Mouse (Mus musculus): ENCODE measurements around the gene Ncln. TPM values are rescaled to one million over a fixed set of nuclear protein-coding genes. Genes with fewer than 3 reads are reported as not detected.

The Ncln gene
- polyA plus RNA-seq, 1 experiment: 152 TPM

DNA sequence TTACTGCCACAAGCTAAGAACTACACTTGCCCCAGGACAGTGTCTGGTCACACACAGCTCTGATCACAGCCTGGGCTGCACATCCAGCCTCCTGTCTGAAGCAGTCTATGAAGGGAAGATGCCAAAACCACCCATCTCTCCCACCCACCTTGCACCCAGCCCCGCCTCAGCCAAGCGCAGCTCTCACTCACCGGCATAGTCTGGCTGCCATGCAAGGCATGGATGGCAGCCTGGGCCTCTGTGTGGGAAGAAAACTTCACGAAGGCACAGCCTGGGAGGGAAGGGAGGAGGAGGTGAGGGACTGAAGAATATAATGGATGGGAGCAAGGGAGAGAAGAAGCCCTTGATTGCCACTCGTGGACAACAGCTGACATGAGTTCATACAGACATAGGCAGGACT, 26.9 kb downstream of the Ncln start:
- TF ChIP-seq POLR2A (IDR thresholded peaks at IDR 0.05; ENCODE audit: borderline replicate concordance, extremely low read depth, insufficient read depth, insufficient read length, poor library complexity, severe bottlenecking) (no peak), CTCF (IDR thresholded peaks at IDR 0.05; ENCODE audit: borderline replicate concordance, extremely low read depth, insufficient read depth, insufficient read length) (no peak)
- DNase-seq (ENCODE audit: low read depth): no peak

DNA sequence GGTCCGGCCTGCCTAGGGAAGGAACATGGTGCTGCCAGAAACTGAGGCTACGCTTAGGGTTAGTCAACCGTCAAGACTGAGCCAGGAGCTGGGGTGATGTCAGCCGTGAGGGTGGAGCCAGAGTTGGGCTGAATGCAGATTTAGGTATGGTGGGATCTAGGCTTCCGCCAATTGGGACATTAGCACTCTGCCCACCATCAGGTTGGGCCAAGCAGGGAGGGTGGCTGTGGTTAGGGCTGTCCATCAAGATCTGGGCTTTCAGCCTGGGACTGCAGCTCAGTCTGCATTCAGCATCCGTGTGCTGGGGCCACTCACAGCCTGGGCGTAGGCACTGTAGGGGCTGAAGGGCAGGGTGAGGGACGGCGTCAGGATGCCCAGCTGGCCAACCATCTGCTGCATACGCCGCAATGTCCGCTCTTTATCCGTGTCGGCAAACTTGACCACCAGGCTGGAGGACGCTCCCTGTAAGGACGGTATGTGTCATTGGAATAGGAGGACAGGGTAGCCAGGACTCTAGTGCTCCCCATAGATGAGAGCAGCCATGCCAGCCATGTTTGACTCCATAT, 28.4 kb downstream of the Ncln start:
- TF ChIP-seq POLR2A (IDR thresholded peaks at IDR 0.05; ENCODE audit: borderline replicate concordance, extremely low read depth, insufficient read depth, insufficient read length, poor library complexity, severe bottlenecking) (no peak), CTCF (IDR thresholded peaks at IDR 0.05; ENCODE audit: borderline replicate concordance, extremely low read depth, insufficient read depth, insufficient read length) (no peak)
- DNase-seq (ENCODE audit: low read depth): no peak

DNA sequence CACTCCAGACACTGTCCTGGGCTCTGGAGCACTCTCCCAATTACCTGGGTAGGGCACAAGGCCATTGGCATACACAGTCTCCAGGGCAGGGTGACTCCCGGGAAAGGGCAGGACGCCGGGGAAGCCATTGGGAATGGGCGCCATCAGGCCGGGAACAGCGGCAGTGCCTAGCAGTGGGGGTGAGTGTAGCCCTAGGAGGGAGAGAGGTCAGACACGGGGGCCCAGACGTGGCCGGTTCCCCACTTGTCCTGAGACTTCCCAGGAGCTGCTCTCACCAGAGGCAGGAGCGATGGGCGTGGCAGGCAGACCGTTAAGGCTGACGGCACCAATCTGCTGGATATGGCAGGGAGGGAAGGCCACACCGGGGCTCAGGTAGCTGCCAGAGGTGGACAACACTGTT, 29.3 kb downstream of the Ncln start:
- no peak for TF ChIP-seq POLR2A (IDR thresholded peaks at IDR 0.05; ENCODE audit: borderline replicate concordance, extremely low read depth, insufficient read depth, insufficient read length, poor library complexity, severe bottlenecking)
- TF ChIP-seq CTCF (IDR thresholded peaks at IDR 0.05; ENCODE audit: borderline replicate concordance, extremely low read depth, insufficient read depth, insufficient read length): no peak
- no peak for DNase-seq (ENCODE audit: low read depth)

DNA sequence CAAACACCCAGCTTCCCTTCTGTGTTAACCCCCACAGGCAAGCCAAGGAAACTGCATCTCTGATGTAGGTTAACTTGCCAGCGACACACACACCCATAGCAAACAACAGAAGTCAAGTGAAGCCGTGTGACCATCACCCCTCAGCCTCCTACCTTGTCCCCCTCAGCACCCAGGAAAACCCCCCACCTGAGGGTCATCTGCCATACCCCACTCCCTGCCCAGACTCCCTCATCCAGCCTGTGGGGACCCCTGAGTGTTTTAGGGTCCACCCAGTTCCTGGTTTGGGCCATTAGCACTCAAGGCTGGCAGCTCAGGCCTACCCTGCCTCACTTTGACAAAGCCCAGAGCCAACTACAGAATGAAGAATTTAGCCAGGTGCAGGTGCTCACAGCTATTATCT, 30.1 kb downstream of the Ncln start:
- TF ChIP-seq CTCF (IDR thresholded peaks at IDR 0.05; ENCODE audit: borderline replicate concordance, extremely low read depth, insufficient read depth, insufficient read length) (no peak), POLR2A (IDR thresholded peaks at IDR 0.05; ENCODE audit: borderline replicate concordance, extremely low read depth, insufficient read depth, insufficient read length, poor library complexity, severe bottlenecking) (no peak)
- no peak for DNase-seq (ENCODE audit: low read depth)

DNA sequence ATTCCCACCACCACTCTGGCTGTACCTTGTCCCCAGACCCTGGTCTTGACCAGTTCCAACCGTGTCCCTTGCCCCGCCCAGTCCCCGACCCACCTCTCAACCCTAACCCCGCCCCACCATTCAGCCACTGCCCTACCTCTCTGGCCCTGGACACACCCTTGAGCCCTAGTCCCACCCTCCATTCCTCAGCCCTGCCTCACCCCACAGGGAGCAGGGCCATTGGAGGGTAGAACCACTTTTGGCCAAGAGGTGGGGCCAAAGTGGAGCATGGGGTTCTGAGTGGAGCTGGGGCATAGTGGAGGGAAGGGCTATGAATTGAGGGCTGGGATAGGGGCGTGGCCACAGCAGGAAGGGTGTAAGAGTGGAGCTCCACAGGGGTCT, 30.9 kb downstream of the Ncln start:
- DNase-seq (ENCODE audit: low read depth): no peak
- TF ChIP-seq CTCF (IDR thresholded peaks at IDR 0.05; ENCODE audit: borderline replicate concordance, extremely low read depth, insufficient read depth, insufficient read length): no peak
- no peak for TF ChIP-seq POLR2A (IDR thresholded peaks at IDR 0.05; ENCODE audit: borderline replicate concordance, extremely low read depth, insufficient read depth, insufficient read length, poor library complexity, severe bottlenecking)

DNA sequence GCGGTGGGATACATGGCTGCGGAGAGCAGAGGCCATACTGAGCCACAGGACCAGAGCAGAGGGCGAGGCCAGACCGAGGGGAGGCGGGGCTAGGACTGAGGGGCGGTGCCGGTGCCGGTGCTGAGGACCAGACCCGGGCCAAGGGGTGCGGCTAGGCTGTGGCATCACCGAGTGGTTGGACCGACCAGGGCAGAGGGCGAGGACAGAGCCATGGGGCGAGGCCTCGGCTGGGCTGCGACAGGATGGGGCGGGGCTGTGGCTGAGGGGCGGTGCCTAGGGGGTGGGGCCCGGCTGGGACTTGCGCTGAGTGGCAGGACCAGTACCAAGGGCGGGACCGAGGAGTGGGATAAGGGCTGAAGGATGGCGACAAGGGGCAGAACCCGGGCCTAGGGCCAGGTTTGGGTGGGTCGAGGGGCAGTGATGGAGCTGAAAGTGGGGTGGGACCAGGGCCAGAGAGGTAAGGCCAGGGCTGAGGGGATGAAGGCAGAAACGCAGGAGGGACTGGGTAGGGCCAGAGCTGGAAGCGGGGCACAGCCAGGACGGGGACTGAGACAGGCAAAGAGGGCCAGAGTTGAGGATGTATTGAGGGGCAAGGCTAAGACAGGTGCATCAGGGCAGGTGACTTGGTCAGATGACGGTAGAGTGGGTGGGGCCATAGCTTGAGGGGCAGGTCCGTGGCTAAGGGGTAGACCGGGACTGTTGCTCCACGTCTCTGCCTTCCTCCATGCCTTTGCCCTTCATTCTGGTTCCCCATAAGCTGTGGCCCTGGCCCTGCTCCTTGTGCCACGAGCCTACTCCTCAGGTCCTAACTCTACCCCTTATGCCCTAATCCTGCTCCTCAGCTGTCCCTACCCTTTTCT, 31.6 kb downstream of the Ncln start:
- TF ChIP-seq POLR2A (IDR thresholded peaks at IDR 0.05; ENCODE audit: borderline replicate concordance, extremely low read depth, insufficient read depth, insufficient read length, poor library complexity, severe bottlenecking): no peak
- TF ChIP-seq CTCF (IDR thresholded peaks at IDR 0.05; ENCODE audit: borderline replicate concordance, extremely low read depth, insufficient read depth, insufficient read length): no peak
- DNase-seq (ENCODE audit: low read depth): peak; percentile 73

DNA sequence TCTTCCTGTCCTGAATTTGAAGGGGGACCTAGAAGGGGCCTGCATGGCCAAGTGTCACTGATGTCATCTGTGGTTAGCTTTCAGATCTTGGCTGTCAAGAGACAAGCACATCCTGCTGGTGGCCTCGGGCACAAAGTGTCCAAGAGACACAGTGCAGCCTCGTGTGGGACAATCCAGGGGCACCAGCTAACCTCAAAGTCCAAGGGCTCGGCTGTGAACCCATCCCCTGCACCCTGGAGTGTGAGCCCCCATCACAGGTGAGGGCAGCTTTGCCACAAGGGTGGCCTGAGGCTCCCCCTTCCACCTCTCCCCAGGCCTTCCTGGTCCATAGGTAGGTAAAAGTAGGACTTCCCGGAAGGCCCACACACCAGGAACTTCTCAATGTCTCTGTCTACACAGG, 32.7 kb downstream of the Ncln start:
- DNase-seq (ENCODE audit: low read depth): no peak
- TF ChIP-seq POLR2A (IDR thresholded peaks at IDR 0.05; ENCODE audit: borderline replicate concordance, extremely low read depth, insufficient read depth, insufficient read length, poor library complexity, severe bottlenecking) (no peak), CTCF (IDR thresholded peaks at IDR 0.05; ENCODE audit: borderline replicate concordance, extremely low read depth, insufficient read depth, insufficient read length) (no peak)

DNA sequence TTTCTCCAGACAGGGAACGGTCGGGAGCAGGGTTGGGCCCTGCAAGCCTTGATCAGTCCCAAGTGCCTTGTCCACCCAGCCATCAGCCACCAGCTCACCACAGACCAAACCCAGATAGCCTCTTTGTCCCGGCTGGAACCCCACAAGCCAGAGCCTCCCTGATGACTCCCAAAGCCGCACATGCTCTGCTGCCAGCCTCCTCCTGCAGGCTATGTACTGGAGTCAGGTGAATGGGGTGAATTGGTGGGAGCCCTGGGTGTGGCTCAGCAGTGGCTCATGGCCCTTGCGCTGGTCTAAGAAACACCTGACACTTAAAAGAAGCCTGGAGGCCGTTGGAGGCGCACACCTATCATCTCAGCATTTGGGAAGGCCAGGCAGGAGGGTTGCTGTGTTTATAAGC, 33.3 kb downstream of the Ncln start:
- no peak for DNase-seq (ENCODE audit: low read depth)

DNA sequence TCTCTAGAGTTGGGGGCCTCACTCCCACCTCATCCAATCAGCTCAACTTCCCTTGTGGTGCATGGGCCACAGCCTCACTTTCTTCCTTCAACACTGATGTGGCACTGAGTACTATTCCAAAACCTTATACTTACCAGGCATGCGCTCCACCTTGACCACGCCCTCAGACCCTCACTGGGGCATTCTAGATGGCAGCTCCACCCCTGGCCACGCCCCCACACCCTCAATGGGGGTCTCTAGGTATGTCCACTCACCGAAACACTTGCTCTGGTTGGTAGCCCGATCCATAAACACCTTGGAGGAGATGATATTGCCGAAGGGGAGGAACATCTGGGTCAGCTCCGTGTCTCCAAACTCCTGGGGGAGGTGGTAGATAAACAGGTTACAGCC, 33.8 kb downstream of the Ncln start:
- no peak for DNase-seq (ENCODE audit: low read depth)
- TF ChIP-seq POLR2A (IDR thresholded peaks at IDR 0.05; ENCODE audit: borderline replicate concordance, extremely low read depth, insufficient read depth, insufficient read length, poor library complexity, severe bottlenecking) (no peak), CTCF (IDR thresholded peaks at IDR 0.05; ENCODE audit: borderline replicate concordance, extremely low read depth, insufficient read depth, insufficient read length) (no peak)

More for the DNA sequence above, 33.3 kb downstream of the Ncln start:
- TF ChIP-seq POLR2A (IDR thresholded peaks at IDR 0.05; ENCODE audit: borderline replicate concordance, extremely low read depth, insufficient read depth, insufficient read length, poor library complexity, severe bottlenecking) (no peak), CTCF (IDR thresholded peaks at IDR 0.05; ENCODE audit: borderline replicate concordance, extremely low read depth, insufficient read depth, insufficient read length) (no peak)

DNA sequence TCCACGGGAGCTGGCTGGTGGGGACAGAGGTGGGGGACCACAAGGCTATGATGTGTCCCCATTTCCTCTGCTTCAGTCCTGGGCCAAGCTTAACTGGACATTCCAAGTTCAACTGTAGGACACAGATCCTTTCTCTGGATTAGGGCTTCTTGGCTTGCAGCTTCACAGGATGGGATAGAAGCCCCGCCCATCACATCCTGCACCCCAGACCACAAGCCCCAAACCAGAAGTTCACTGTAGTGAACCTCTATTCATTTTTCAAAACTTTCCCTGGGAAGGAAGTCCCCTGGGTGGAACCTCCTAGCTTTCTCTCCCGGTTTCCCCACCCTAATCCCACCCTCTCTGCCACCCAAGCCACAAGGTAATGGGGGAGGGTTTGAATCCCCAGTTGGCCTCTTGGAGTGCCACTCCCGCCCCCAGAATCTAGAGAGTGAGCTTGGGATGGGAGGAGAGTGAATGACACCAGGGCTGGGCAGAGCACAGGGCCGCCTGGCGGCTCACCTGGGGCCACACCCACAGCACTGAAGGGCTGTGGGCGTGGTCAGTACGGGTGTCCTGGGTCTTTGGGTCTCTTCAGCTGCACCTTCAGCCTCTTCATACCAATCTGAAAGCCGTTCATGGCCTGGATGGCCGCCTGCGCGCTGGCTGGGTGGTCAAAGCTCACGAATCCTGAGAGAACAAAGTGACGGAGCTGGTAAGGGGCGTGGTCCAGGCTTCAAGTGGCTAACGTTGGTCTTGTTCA, 34.3 kb downstream of the Ncln start:
- no peak for TF ChIP-seq CTCF (IDR thresholded peaks at IDR 0.05; ENCODE audit: borderline replicate concordance, extremely low read depth, insufficient read depth, insufficient read length)
- no peak for TF ChIP-seq POLR2A (IDR thresholded peaks at IDR 0.05; ENCODE audit: borderline replicate concordance, extremely low read depth, insufficient read depth, insufficient read length, poor library complexity, severe bottlenecking)
- DNase-seq (ENCODE audit: low read depth): no peak

DNA sequence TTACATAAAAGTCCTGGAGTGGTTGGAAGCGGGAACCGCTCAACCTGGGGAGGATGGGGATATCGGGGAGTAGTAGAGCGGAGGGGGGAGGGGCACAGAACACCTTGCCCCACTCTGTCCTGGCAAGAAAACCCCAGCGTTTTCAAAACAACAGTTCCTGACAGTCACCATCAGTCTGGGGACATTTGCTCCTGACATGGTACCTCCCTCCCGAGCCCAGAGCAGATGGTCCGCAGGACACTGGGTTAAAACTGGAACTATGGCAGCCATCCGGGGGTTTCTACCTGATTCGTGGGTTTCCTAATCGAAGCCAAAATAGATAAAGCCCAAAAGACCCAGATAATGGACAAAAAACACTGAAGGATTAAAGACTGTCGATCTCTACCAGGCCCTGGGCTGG, 35.2 kb downstream of the Ncln start:
- DNase-seq (ENCODE audit: low read depth): no peak
- TF ChIP-seq POLR2A (IDR thresholded peaks at IDR 0.05; ENCODE audit: borderline replicate concordance, extremely low read depth, insufficient read depth, insufficient read length, poor library complexity, severe bottlenecking): no peak
- no peak for TF ChIP-seq CTCF (IDR thresholded peaks at IDR 0.05; ENCODE audit: borderline replicate concordance, extremely low read depth, insufficient read depth, insufficient read length)

Measured in brain, embryonic 14.5 days (tissue).